Mouse (Mus musculus): ENCODE data around the gene 3110009E18Rik. TPM values are rescaled to one million over a fixed set of nuclear protein-coding genes. Genes with fewer than 3 reads are reported as not detected.

3110009E18Rik gene
- polyA plus RNA-seq, 1 experiment: 5.5 TPM

- TF ChIP-seq CTCF (IDR thresholded peaks at IDR 0.05; ENCODE audit: borderline replicate concordance, control insufficient read depth, extremely low read depth, insufficient read depth, low read length, poor library complexity) (no peak), POLR2A (IDR thresholded peaks at IDR 0.05; ENCODE audit: control insufficient read depth, extremely low read depth, insufficient read depth, low read length, poor library complexity) (no peak)
- 88% methylated on average over 7 of the region's 7 CpGs for WGBS
- Histone ChIP-seq H3K4me1 (replicated peaks; ENCODE audit: control insufficient read depth, insufficient read depth, low read length) (no peaks in the 10 kb centered on the region), H3K36me3 (ENCODE audit: control insufficient read depth, insufficient read depth, low read length) (no peaks in the 10 kb centered on the region), H3K27me3 (ENCODE audit: control insufficient read depth, insufficient read depth, low read length) (no peaks in the 10 kb centered on the region), H3K4me3 (ENCODE audit: control insufficient read depth, insufficient read depth, low read length) (no peak overlapping the region), H3K27ac (ENCODE audit: control insufficient read depth, insufficient read depth, low read length) (no peak overlapping the region)
- DNase-seq: no peak
Observed at GRCm38 (mm10) chr1:120170307-120170706, 49.3 kb downstream of the 3110009E18Rik start.

DNA sequence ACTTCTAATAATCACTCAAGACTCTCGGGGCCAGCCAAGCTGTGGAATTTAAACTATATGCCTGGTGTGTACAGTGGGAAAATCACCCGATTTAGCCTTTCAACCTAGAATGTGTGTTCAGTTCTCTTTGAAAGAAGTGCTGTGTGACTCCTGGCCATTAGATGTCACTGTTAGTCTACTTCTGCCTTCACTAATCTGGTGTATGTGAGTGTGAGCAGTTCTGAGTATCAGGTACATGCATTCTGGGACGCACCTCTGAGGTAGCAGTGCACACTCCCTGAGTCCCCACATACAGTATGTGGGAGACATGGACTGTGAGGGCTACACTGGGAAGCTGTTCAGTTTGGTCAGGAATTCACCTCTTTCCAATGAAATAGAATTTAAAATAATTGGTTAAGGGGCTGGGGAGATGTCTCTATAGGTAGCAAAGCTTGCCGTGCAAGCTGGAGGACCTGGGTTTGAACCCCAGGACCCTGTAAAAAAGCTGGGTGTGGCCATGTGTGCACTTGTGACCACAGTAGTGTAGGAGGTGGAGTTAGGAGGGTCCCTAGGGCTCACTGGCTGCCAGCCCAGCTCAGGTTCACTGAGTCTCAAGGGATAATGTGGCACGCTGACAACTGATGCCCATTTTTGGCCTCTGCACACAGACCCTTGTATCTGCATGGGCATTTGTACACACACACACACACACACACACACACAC is 51.0 kb downstream of the 3110009E18Rik start:
- Histone ChIP-seq H3K27me3 (ENCODE audit: control insufficient read depth, insufficient read depth, low read length) (no peaks in the 10 kb centered on the region), H3K36me3 (ENCODE audit: control insufficient read depth, insufficient read depth, low read length) (no peaks in the 10 kb centered on the region), H3K4me3 (ENCODE audit: control insufficient read depth, insufficient read depth, low read length) (no peak overlapping the region), H3K27ac (ENCODE audit: control insufficient read depth, insufficient read depth, low read length) (no peak overlapping the region), H3K4me1 (replicated peaks; ENCODE audit: control insufficient read depth, insufficient read depth, low read length) (no peaks in the 10 kb centered on the region)
- TF ChIP-seq CTCF (IDR thresholded peaks at IDR 0.05; ENCODE audit: borderline replicate concordance, control insufficient read depth, extremely low read depth, insufficient read depth, low read length, poor library complexity) (no peak), POLR2A (IDR thresholded peaks at IDR 0.05; ENCODE audit: control insufficient read depth, extremely low read depth, insufficient read depth, low read length, poor library complexity) (no peak)
- WGBS: 81% methylated on average over 5 of the region's 5 CpGs
- no peak for DNase-seq

DNA sequence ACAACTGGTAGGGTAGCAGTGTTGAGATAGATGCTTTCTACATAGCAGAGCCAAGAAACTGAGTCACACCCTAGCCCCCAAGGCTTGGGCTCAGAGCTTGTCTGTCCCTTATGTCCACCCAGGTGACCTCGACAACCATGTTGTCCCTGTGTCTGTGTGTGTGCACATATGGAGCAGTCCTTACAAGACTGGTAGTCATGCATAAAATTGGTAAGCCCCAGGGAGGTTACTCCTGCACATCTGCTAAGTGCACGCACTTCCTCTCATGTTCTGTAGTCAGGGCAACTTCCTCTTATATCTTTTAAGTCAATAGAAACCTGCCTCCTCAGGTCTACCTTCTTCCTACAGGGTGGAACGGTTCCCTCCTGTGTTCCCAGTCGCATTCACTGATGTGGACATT is 54.0 kb downstream of the 3110009E18Rik start:
- TF ChIP-seq POLR2A (IDR thresholded peaks at IDR 0.05; ENCODE audit: control insufficient read depth, extremely low read depth, insufficient read depth, low read length, poor library complexity) (no peak), CTCF (IDR thresholded peaks at IDR 0.05; ENCODE audit: borderline replicate concordance, control insufficient read depth, extremely low read depth, insufficient read depth, low read length, poor library complexity) (no peak)
- Histone ChIP-seq H3K36me3 (ENCODE audit: control insufficient read depth, insufficient read depth, low read length) (no peaks in the 10 kb centered on the region), H3K4me1 (replicated peaks; ENCODE audit: control insufficient read depth, insufficient read depth, low read length) (no peaks in the 10 kb centered on the region), H3K27me3 (ENCODE audit: control insufficient read depth, insufficient read depth, low read length) (no peaks in the 10 kb centered on the region), H3K4me3 (ENCODE audit: control insufficient read depth, insufficient read depth, low read length) (no peak overlapping the region), H3K27ac (ENCODE audit: control insufficient read depth, insufficient read depth, low read length) (no peak overlapping the region)
- WGBS: 58% methylated on average over 4 of the region's 4 CpGs
- DNase-seq: no peak

- 78% methylated on average over 14 of the region's 14 CpGs for whole genome bisulfite sequencing
- no peak for DNase-seq
- H3K4me1 ChIP-seq (replicated peaks; ENCODE audit: control insufficient read depth, insufficient read depth, low read length): no peaks in the 10 kb centered on the region
- H3K36me3 ChIP-seq (ENCODE audit: control insufficient read depth, insufficient read depth, low read length): no peaks in the 10 kb centered on the region
- H3K27ac ChIP-seq (ENCODE audit: control insufficient read depth, insufficient read depth, low read length): no peak overlapping the region
- no peaks in the 10 kb centered on the region for H3K27me3 ChIP-seq (ENCODE audit: control insufficient read depth, insufficient read depth, low read length)
- TF ChIP-seq POLR2A (IDR thresholded peaks at IDR 0.05; ENCODE audit: control insufficient read depth, extremely low read depth, insufficient read depth, low read length, poor library complexity) (no peak), CTCF (IDR thresholded peaks at IDR 0.05; ENCODE audit: borderline replicate concordance, control insufficient read depth, extremely low read depth, insufficient read depth, low read length, poor library complexity) (no peak)
- no peak overlapping the region for H3K4me3 ChIP-seq (ENCODE audit: control insufficient read depth, insufficient read depth, low read length)
Observed at GRCm38 (mm10) chr1:120176313-120176712, 55.3 kb downstream of the 3110009E18Rik start.

DNA sequence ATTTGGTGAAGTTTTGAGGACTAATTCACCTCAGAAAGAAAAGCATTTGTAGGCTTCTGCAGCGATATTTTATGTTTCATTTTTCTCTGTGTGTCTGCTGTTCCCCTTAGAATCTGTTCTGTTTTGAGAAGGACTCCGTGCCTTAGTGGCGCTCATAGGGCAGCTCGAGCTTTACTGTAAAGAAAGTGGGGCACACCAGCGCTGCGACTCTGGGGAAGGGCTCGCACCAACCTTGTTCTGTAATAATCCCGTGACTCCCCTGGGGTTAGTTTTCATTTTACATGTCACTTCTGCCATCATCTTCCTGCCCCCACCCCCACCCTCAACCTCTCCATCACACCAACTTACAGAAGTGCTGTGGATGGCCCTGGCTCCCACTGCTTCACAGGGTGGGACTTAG is 56.2 kb downstream of the 3110009E18Rik start:
- H3K4me1 ChIP-seq (replicated peaks; ENCODE audit: control insufficient read depth, insufficient read depth, low read length): no peaks in the 10 kb centered on the region
- no peaks in the 10 kb centered on the region for H3K27me3 ChIP-seq (ENCODE audit: control insufficient read depth, insufficient read depth, low read length)
- TF ChIP-seq POLR2A (IDR thresholded peaks at IDR 0.05; ENCODE audit: control insufficient read depth, extremely low read depth, insufficient read depth, low read length, poor library complexity) (no peak), CTCF (IDR thresholded peaks at IDR 0.05; ENCODE audit: borderline replicate concordance, control insufficient read depth, extremely low read depth, insufficient read depth, low read length, poor library complexity) (no peak)
- no peak overlapping the region for H3K4me3 ChIP-seq (ENCODE audit: control insufficient read depth, insufficient read depth, low read length)
- WGBS: 95% methylated on average over 8 of the region's 8 CpGs
- H3K36me3 ChIP-seq (ENCODE audit: control insufficient read depth, insufficient read depth, low read length): no peaks in the 10 kb centered on the region
- no peak for DNase-seq
- no peak overlapping the region for H3K27ac ChIP-seq (ENCODE audit: control insufficient read depth, insufficient read depth, low read length)

DNA sequence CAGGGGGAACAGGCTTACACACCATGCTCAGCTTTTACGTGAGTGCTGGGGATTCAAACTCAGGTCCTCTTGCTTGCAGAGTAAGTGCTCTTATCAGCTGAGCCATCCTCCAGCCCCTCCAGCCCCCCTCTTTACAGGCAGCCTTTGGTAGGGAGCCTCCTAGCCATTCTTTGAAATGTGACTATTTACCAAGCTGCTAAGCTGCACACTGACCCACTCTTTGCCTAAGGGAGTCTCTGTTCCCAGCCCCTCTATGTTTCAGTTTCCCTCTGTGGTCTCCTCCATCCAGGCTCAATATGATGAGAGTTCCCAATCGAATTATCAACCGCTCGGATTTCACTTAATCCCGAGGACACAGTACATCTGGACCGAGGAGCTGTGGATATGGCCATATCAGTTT is 65.2 kb downstream of the 3110009E18Rik start:
- 86% methylated on average over 6 of the region's 6 CpGs for WGBS
- H3K27ac ChIP-seq (ENCODE audit: control insufficient read depth, insufficient read depth, low read length): no peak overlapping the region
- H3K27me3 ChIP-seq (ENCODE audit: control insufficient read depth, insufficient read depth, low read length): no peaks in the 10 kb centered on the region
- DNase-seq: no peak
- no peaks in the 10 kb centered on the region for H3K4me1 ChIP-seq (replicated peaks; ENCODE audit: control insufficient read depth, insufficient read depth, low read length)
- H3K36me3 ChIP-seq (ENCODE audit: control insufficient read depth, insufficient read depth, low read length): no peaks in the 10 kb centered on the region
- H3K4me3 ChIP-seq (ENCODE audit: control insufficient read depth, insufficient read depth, low read length): no peak overlapping the region
- TF ChIP-seq CTCF (IDR thresholded peaks at IDR 0.05; ENCODE audit: borderline replicate concordance, control insufficient read depth, extremely low read depth, insufficient read depth, low read length, poor library complexity): no peak
- TF ChIP-seq POLR2A (IDR thresholded peaks at IDR 0.05; ENCODE audit: control insufficient read depth, extremely low read depth, insufficient read depth, low read length, poor library complexity): no peak

DNA sequence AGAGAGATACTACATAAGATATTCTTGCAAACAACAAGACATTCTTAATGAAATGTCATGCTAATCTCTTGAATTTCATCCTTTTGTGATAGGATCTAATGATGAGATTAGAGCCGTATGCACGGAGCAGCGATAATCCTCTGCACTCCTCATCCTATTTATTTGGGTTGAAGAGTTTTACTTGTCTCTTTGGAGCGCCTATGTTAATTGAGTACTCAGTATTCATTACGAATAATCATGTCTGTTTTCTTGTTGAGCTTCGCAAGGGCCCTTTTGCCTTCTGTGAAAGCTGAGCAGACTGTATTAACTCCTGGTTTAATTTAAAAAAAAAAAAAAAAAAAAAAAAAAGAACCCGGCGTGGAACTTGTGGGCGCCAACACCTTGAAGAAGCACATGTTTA is 65.7 kb downstream of the 3110009E18Rik start:
- no peaks in the 10 kb centered on the region for H3K27me3 ChIP-seq (ENCODE audit: control insufficient read depth, insufficient read depth, low read length)
- H3K4me3 ChIP-seq (ENCODE audit: control insufficient read depth, insufficient read depth, low read length): no peak overlapping the region
- no peaks in the 10 kb centered on the region for H3K36me3 ChIP-seq (ENCODE audit: control insufficient read depth, insufficient read depth, low read length)
- 94% methylated on average over 9 of the region's 9 CpGs for WGBS
- H3K4me1 ChIP-seq (replicated peaks; ENCODE audit: control insufficient read depth, insufficient read depth, low read length): no peaks in the 10 kb centered on the region
- no peak for DNase-seq
- H3K27ac ChIP-seq (ENCODE audit: control insufficient read depth, insufficient read depth, low read length): no peak overlapping the region
- no peak for TF ChIP-seq POLR2A (IDR thresholded peaks at IDR 0.05; ENCODE audit: control insufficient read depth, extremely low read depth, insufficient read depth, low read length, poor library complexity)
- TF ChIP-seq CTCF (IDR thresholded peaks at IDR 0.05; ENCODE audit: borderline replicate concordance, control insufficient read depth, extremely low read depth, insufficient read depth, low read length, poor library complexity): no peak
